Mouse (Mus musculus): ENCODE data around the gene Lurap1.
A peak's percentile ranks its signal among the peaks of the same experiment; 100 is the strongest.

The Lurap1 gene

GRCm38 (mm10) chr4:116151238-116151637, at the start of gene Lurap1:
Gene Lurap1 (minus strand): TSS chr4:116151338.
- DNase-seq (ENCODE audit: low read depth in 1 of 2, low spot score in 2 of 2): no peak

DNA sequence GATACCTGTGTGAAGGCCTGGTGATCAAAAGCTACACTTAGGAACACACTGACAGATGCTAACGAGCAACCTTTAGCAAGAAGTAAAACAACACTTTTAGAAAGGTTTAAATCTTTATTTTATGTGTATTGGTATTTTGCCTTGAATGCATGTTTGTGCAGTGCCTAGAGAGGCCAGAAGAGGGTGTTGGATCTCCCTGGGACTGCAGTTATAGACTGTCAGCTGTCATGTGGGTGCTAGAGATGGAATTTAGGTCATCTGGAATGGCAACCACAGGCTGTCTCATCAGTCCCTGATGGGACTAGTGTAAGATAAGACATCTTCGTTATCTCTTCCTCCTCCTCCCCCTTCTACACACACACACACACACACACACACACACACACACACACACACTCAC, 47.3 kb upstream of the Lurap1 start:
- no peak for DNase-seq (ENCODE audit: low read depth in 1 of 2, low spot score in 2 of 2)

- DNase-seq (ENCODE audit: low read depth in 1 of 2, low spot score in 2 of 2): no peak
Observed at GRCm38 (mm10) chr4:116193583-116194383, 42.6 kb upstream of the Lurap1 start.

GRCm38 (mm10) chr4:116192286-116192835, 41.2 kb upstream of the Lurap1 start:
- DNase-seq (ENCODE audit: low read depth in 1 of 2, low spot score in 2 of 2): no peak

DNA sequence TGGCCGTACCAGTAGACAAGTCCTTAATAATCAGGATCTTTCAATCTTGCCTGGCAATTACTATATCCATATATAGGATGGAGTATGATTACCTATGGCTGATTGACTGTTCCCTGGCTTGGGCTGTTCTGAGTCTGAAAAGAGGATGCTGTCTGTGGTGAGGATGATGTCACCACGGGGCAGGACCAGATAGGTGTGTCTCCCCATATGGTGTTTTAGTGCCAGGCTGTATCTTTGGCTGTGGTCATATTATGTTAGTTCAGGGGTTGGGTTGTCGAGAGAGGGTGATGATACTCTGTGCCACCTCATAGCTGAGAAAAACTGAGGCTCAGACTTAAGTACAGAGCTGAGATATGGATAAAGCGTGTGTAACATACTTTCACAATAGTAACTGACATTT, 33.9 kb upstream of the Lurap1 start:
- DNase-seq (ENCODE audit: low read depth in 1 of 2, low spot score in 2 of 2): no peak

GRCm38 (mm10) chr4:116182745-116183144, 31.6 kb upstream of the Lurap1 start:
- no peak for DNase-seq (ENCODE audit: low read depth in 1 of 2, low spot score in 2 of 2)

DNA sequence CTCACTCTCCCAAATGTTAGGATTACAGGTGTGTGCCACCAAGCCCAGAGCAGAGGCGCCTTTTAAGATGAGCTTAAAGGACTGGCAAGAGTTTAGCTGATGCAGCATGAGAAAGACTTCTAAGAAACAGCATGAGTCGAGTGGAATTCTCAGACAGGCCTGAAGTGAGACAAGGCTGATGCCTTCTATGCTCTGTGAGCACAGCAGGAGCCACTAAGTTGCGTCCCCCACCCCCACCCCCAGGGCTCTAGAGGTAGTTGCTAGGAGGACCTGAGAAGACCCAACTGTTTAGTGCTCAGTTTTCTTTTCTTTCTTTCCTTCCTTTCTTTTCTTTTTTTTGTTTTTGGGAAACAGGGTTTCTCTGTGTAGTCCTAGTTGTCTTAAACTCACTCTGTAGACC, 30.9 kb upstream of the Lurap1 start:
- DNase-seq (ENCODE audit: low read depth in 1 of 2, low spot score in 2 of 2): no peak

DNA sequence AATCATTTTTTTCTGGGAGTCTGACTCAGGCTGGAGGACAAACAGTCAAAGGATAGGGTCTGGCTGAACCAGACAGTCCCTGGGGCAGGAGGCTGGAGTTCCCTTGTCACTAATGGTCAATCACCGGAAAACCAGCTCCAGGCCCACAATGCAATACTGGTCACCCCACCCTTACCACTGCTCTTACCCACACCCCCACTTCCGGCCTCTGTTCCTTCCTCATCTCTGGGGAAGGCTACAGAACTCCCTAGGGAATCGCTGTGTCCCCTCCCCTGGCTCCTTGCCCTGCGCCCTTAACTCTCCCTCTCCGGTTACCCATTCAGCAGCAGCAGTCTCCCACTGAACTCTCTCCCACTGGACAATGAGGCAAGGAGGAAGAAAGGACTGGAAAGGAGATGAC, 26.0 kb upstream of the Lurap1 start:
- no peak for DNase-seq (ENCODE audit: low read depth in 1 of 2, low spot score in 2 of 2)

- no peak for DNase-seq (ENCODE audit: low read depth in 1 of 2, low spot score in 2 of 2)
Observed at GRCm38 (mm10) chr4:116176543-116176988, 25.4 kb upstream of the Lurap1 start.

- DNase-seq (ENCODE audit: low read depth in 1 of 2, low spot score in 2 of 2): no peak
Observed at GRCm38 (mm10) chr4:116175711-116176542, 24.8 kb upstream of the Lurap1 start.

DNA sequence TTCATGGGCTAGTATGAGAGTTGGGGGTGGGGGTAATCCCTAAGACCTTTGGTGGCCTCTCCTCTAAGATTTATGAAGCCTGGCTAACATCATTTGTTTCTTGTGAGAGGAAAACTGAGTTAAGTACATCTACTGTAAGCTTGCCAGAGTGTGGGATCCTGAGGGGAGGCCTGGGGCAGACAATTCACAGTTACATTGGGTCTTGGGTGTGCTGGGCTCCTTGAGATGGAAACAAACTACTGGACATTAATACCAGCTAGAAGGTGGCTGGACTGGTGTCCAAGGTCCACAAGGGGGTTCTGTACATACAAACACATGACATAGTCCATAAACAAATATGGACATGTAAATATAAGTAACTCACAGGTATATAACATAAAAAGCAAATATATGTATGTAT, 24.0 kb upstream of the Lurap1 start:
- no peak for DNase-seq (ENCODE audit: low read depth in 1 of 2, low spot score in 2 of 2)

GRCm38 (mm10) chr4:116174466-116175116, 23.5 kb upstream of the Lurap1 start:
- no peak for DNase-seq (ENCODE audit: low read depth in 1 of 2, low spot score in 2 of 2)

GRCm38 (mm10) chr4:116173752-116174151, 22.6 kb upstream of the Lurap1 start:
- no peak for DNase-seq (ENCODE audit: low read depth in 1 of 2, low spot score in 2 of 2)

- no peak for DNase-seq (ENCODE audit: low read depth in 1 of 2, low spot score in 2 of 2)
Observed at GRCm38 (mm10) chr4:116173072-116173471, 21.9 kb upstream of the Lurap1 start, which contains the start of the genes 1700042G07Rik and Gm49337. Gene 1700042G07Rik (plus strand): TSS chr4:116173372. Gene Gm49337 (plus strand): TSS chr4:116173384.

- no peak for DNase-seq (ENCODE audit: low read depth in 1 of 2, low spot score in 2 of 2)
Observed at GRCm38 (mm10) chr4:116169353-116169672, 18.2 kb upstream of the Lurap1 start.

- peak in 1 of 2 experiments; percentile 43 for DNase-seq (ENCODE audit: low read depth in 1 of 2, low spot score in 2 of 2)
Observed at GRCm38 (mm10) chr4:116168617-116169352, 17.6 kb upstream of the Lurap1 start.

DNA sequence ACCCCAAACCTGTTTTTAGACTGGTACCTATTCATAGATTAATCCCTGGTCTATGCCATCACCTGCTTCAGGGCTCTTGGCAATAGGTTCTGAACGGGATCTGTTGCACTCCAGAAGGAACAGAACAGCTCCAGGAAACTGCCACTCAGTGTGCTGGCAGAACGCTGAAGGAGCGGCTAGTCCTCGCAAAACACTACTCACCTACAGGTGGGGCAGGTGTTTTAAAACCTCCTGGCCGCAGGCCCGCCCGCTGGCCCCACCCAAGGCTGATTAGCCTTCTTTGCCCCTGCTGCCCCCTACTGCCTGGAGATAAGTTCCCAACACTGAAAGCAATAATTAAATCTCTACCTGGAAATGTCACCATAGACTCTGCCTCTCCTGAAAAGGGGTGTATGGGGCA, 16.3 kb upstream of the Lurap1 start, which contains the start of gene Tspan1:
Tspan1 (minus strand) TSS at position 198 of the 400 bp plus-strand sequence.
- no peak for DNase-seq (ENCODE audit: low read depth in 1 of 2, low spot score in 2 of 2)

GRCm38 (mm10) chr4:116165708-116166407, 14.7 kb upstream of the Lurap1 start:
- no peak for DNase-seq (ENCODE audit: low read depth in 1 of 2, low spot score in 2 of 2)

DNA sequence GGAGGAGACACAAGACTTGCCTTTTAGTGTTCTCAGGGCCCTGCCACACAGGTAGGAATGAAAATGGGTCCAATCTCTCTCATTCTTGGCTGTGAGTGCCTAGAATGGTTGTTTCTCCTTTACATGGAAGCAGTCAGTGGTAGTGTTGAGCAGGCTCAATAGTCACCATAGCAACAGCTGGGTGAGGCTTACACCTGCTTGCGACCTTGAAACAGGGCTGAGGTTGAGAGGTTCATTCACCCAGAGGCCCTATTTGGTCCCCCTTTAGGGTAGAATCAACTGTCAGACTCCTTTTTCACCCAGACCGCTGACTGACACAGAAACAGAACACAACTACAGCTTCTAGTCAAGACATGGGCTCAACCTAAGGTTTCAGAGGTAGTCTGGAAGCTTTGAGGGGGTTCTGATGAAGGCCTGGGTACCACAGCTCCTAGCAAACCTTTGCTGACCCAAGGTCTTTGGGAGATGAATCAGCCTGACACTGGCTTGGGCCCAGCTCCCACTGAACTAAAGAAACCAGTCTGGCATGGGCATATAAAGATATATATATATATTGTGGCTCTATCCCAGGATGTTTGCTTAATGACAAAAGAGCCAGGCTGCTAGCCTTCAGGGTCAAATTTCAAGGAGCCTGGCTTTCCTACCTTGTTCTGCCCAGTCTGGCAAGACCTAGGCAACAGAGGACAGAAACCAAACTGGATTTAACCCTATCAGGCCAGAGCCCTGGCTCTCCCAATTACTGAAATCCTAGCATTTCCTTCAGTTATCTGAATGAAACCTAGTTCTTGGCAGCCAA, 13.8 kb upstream of the Lurap1 start:
- DNase-seq (ENCODE audit: low read depth in 1 of 2, low spot score in 2 of 2): no peak

Data from monocyte, adult 2 months (primary cell).